Mouse (Mus musculus): ENCODE data around the gene Gm45234. TPM values are rescaled to one million over a fixed set of nuclear protein-coding genes. Genes with fewer than 3 reads are reported as not detected.

The Gm45234 gene
- polyA plus RNA-seq, 1 experiment from 2014 or later: not detected

- ATAC-seq (ENCODE audit: low FRiP score): no peak
- Histone ChIP-seq H3K27ac (no peak overlapping the region), H3K9ac (no peak overlapping the region), H3K27me3 (no peaks in the 10 kb centered on the region), H3K36me3 (replicated peaks) (peaks cover 55% of the 10 kb centered on the region), H3K4me1 (0 out of 2 replicates have a peak, but pooled peaks cover 4% of the 10 kb centered on the region), H3K9me3 (no peaks in the 10 kb centered on the region), H3K4me3 (replicated peaks) (no peak overlapping the region), H3K4me2 (no peak overlapping the region)
- WGBS: 90% methylated on average over 4 of the region's 4 CpGs
Observed at GRCm38 (mm10) chr6:124699366-124699765, 56.5 kb downstream of the Gm45234 start.

- Histone ChIP-seq H3K4me2 (no peak overlapping the region), H3K4me3 (replicated peaks) (no peak overlapping the region), H3K9ac (no peak overlapping the region), H3K36me3 (replicated peaks) (peaks cover 49% of the 10 kb centered on the region), H3K27ac (no peak overlapping the region), H3K9me3 (no peaks in the 10 kb centered on the region), H3K4me1 (0 out of 2 replicates have a peak, but pooled peaks cover 4% of the 10 kb centered on the region), H3K27me3 (no peaks in the 10 kb centered on the region)
- WGBS: 87% methylated on average over 6 of the region's 6 CpGs
- ATAC-seq (ENCODE audit: low FRiP score): no peak
Observed at GRCm38 (mm10) chr6:124698751-124699150, 57.1 kb downstream of the Gm45234 start.

- 95% methylated on average over 7 of the region's 7 CpGs for WGBS
- Histone ChIP-seq H3K27me3 (no peaks in the 10 kb centered on the region), H3K9me3 (no peaks in the 10 kb centered on the region), H3K9ac (no peak overlapping the region), H3K4me2 (no peak overlapping the region), H3K27ac (no peak overlapping the region), H3K4me1 (0 out of 2 replicates have a peak, but pooled peaks cover 4% of the 10 kb centered on the region), H3K4me3 (replicated peaks) (no peak overlapping the region), H3K36me3 (replicated peaks) (peaks cover 28% of the 10 kb centered on the region)
- ATAC-seq (ENCODE audit: low FRiP score): no peak
Observed at GRCm38 (mm10) chr6:124696441-124697150, 59.2 kb downstream of the Gm45234 start.

GRCm38 (mm10) chr6:124694166-124694955 is 61.5 kb downstream of the Gm45234 start:
- Histone ChIP-seq H3K9me3 (no peaks in the 10 kb centered on the region), H3K4me1 (0 out of 2 replicates have a peak, but pooled peaks cover 4% of the 10 kb centered on the region), H3K36me3 (replicated peaks) (peaks cover 6% of the 10 kb centered on the region), H3K4me2 (no peak overlapping the region), H3K9ac (no peak overlapping the region), H3K4me3 (replicated peaks) (no peak overlapping the region), H3K27me3 (no peaks in the 10 kb centered on the region), H3K27ac (no peak overlapping the region)
- 86% methylated on average over 15 of the region's 15 CpGs for WGBS
- no peak; the same call in 1 of the 2 replicates for ATAC-seq (ENCODE audit: low FRiP score)

- no peaks in the 10 kb centered on the region for H3K27me3 ChIP-seq
- 0 out of 2 replicates have a peak, but pooled peaks cover 4% of the 10 kb centered on the region for H3K4me1 ChIP-seq
- ATAC-seq (ENCODE audit: low FRiP score): no peak
- no peaks in the 10 kb centered on the region for H3K36me3 ChIP-seq (replicated peaks)
- WGBS: 82% methylated on average over 15 of the region's 15 CpGs
- no peak overlapping the region for H3K9ac ChIP-seq
- no peaks in the 10 kb centered on the region for H3K9me3 ChIP-seq
- H3K4me2 ChIP-seq: no peak overlapping the region
- no peak overlapping the region for H3K4me3 ChIP-seq (replicated peaks)
- no peak overlapping the region for H3K27ac ChIP-seq
Observed at GRCm38 (mm10) chr6:124693243-124693981, 62.4 kb downstream of the Gm45234 start.

GRCm38 (mm10) chr6:124690517-124690916 is 65.3 kb downstream of the Gm45234 start:
- no peaks in the 10 kb centered on the region for H3K36me3 ChIP-seq (replicated peaks)
- 96% methylated on average over 3 of the region's 3 CpGs for whole genome bisulfite sequencing
- no peak overlapping the region for H3K27ac ChIP-seq
- no peak overlapping the region for H3K4me3 ChIP-seq (replicated peaks)
- no peaks in the 10 kb centered on the region; the same call in 1 of the 2 replicates for H3K4me1 ChIP-seq
- no peak overlapping the region for H3K9ac ChIP-seq
- no peaks in the 10 kb centered on the region for H3K9me3 ChIP-seq
- H3K27me3 ChIP-seq: no peaks in the 10 kb centered on the region
- ATAC-seq (ENCODE audit: low FRiP score): no peak
- H3K4me2 ChIP-seq: no peak overlapping the region

MicroRNAs within 50 kb of the gene (microRNA counts, 519-probe panel; counts per million panel counts)
- 2,089 counts per million, percentile 10 among the panel's probes with 10 or more counts for microRNA mmu-miR-141
- 5,053 counts per million, percentile 65 among the panel's probes with 10 or more counts for microRNA mmu-miR-200c

Small RNA genes within 50 kb of the gene (microRNA-seq; reads per million reads assigned to microRNA genes)
- gene Mir141: 197 reads per million, percentile 58 among the genes with 10 or more reads in this experiment
- gene Mir200c: 1,199 reads per million, percentile 79 among the genes with 10 or more reads in this experiment

Other genes with a start within 250 kb of the Gm45234 start
- 0.14 and 0.19 TPM in 2 replicates for gene C1ra, start 243.6 kb downstream of the Gm45234 start, polyA plus RNA-seq (2016; fragmentation: Nextera tagmentation; extraction: Ambion mirVana)
- gene C1s1, start 213.7 kb downstream of the Gm45234 start, polyA plus RNA-seq (2016; fragmentation: Nextera tagmentation; extraction: Ambion mirVana): 0.18 and 0.28 TPM in 2 replicates
- not detected in 2 replicates for gene C1rb, start 185.7 kb downstream of the Gm45234 start, polyA plus RNA-seq (2016; fragmentation: Nextera tagmentation; extraction: Ambion mirVana)
- 0.08 TPM in 2 replicates for gene C1s2, start 119.9 kb downstream of the Gm45234 start, polyA plus RNA-seq (2016; fragmentation: Nextera tagmentation; extraction: Ambion mirVana)
- 28.1 and 35.0 TPM in 2 replicates for gene Lpcat3, start 93.0 kb downstream of the Gm45234 start, polyA plus RNA-seq (2016; fragmentation: Nextera tagmentation; extraction: Ambion mirVana)
- gene Emg1, start 43.8 kb downstream of the Gm45234 start, polyA plus RNA-seq (2016; fragmentation: Nextera tagmentation; extraction: Ambion mirVana): 194 and 199 TPM in 2 replicates
- gene Phb2, start 43.7 kb downstream of the Gm45234 start, polyA plus RNA-seq (2016; fragmentation: Nextera tagmentation; extraction: Ambion mirVana): 330 and 338 TPM in 2 replicates
- gene Ptpn6, start 17.3 kb downstream of the Gm45234 start, polyA plus RNA-seq (2016; fragmentation: Nextera tagmentation; extraction: Ambion mirVana): 5.4 and 6.1 TPM in 2 replicates
- gene Grcc10, start 14.6 kb downstream of the Gm45234 start, polyA plus RNA-seq (2016; fragmentation: Nextera tagmentation; extraction: Ambion mirVana): 550 and 568 TPM in 2 replicates
- gene Atn1, start 503 bp upstream of the Gm45234 start, polyA plus RNA-seq (2016; fragmentation: Nextera tagmentation; extraction: Ambion mirVana): 17.6 and 19.2 TPM in 2 replicates
- 10.5 and 10.6 TPM in 2 replicates for gene Eno2, start 13.7 kb upstream of the Gm45234 start, polyA plus RNA-seq (2016; fragmentation: Nextera tagmentation; extraction: Ambion mirVana)
- 3.3 and 4.0 TPM in 2 replicates for gene Lrrc23, start 23.7 kb upstream of the Gm45234 start, polyA plus RNA-seq (2016; fragmentation: Nextera tagmentation; extraction: Ambion mirVana)
- 4.5 and 7.7 TPM in 2 replicates for gene Spsb2, start 52.6 kb upstream of the Gm45234 start, polyA plus RNA-seq (2016; fragmentation: Nextera tagmentation; extraction: Ambion mirVana)
- gene Tpi1, start 58.3 kb upstream of the Gm45234 start, polyA plus RNA-seq (2016; fragmentation: Nextera tagmentation; extraction: Ambion mirVana): 559 and 592 TPM in 2 replicates
- 199 and 221 TPM in 2 replicates for gene Usp5, start 73.5 kb upstream of the Gm45234 start, polyA plus RNA-seq (2016; fragmentation: Nextera tagmentation; extraction: Ambion mirVana)
- gene Cdca3, start 73.5 kb upstream of the Gm45234 start, polyA plus RNA-seq (2016; fragmentation: Nextera tagmentation; extraction: Ambion mirVana): 233 and 244 TPM in 2 replicates
- gene Gnb3, start 84.3 kb upstream of the Gm45234 start, polyA plus RNA-seq (2016; fragmentation: Nextera tagmentation; extraction: Ambion mirVana): 0.67 and 1.1 TPM in 2 replicates
- gene P3h3, start 101.7 kb upstream of the Gm45234 start, polyA plus RNA-seq (2016; fragmentation: Nextera tagmentation; extraction: Ambion mirVana): 15.0 and 19.8 TPM in 2 replicates
- 9.9 and 10.2 TPM in 2 replicates for gene Gpr162, start 108.0 kb upstream of the Gm45234 start, polyA plus RNA-seq (2016; fragmentation: Nextera tagmentation; extraction: Ambion mirVana)
- gene Cd4, start 132.2 kb upstream of the Gm45234 start, polyA plus RNA-seq (2016; fragmentation: Nextera tagmentation; extraction: Ambion mirVana): 0.12 and 0.14 TPM in 2 replicates
- gene Lag3, start 155.7 kb upstream of the Gm45234 start, polyA plus RNA-seq (2016; fragmentation: Nextera tagmentation; extraction: Ambion mirVana): 2.0 and 3.0 TPM in 2 replicates
- 516 and 526 TPM in 2 replicates for gene Ptms, start 164.1 kb upstream of the Gm45234 start, polyA plus RNA-seq (2016; fragmentation: Nextera tagmentation; extraction: Ambion mirVana)
- gene Mlf2, start 175.4 kb upstream of the Gm45234 start, polyA plus RNA-seq (2016; fragmentation: Nextera tagmentation; extraction: Ambion mirVana): 445 and 449 TPM in 2 replicates
- gene Cops7a, start 209.5 kb upstream of the Gm45234 start, polyA plus RNA-seq (2016; fragmentation: Nextera tagmentation; extraction: Ambion mirVana): 104 and 110 TPM in 2 replicates
- 6.9 and 8.2 TPM in 2 replicates for gene Pianp, start 240.7 kb upstream of the Gm45234 start, polyA plus RNA-seq (2016; fragmentation: Nextera tagmentation; extraction: Ambion mirVana)